Mouse (Mus musculus) spleen, adult 2 months (tissue): ENCODE measurements around the gene Galt.

Experiments used
- CTCF ChIP-seq: fragments of 200-500 bp; IDR thresholded peaks from 2 replicates; pipeline ENCODE4 v1.5.1; 2011; ENCODE audit warnings: mild to moderate bottlenecking, inconsistent platforms; ENCODE audit not compliant: insufficient read depth, insufficient read length, insufficient replicate concordance; ENCODE audit errors: extremely low read depth
- POLR2A ChIP-seq: fragments of 200-500 bp; IDR thresholded peaks from 2 replicates; pipeline ENCODE4 v1.6.1; 2011; ENCODE audit warnings: low read depth, low read length, inconsistent platforms

GRCm38 (mm10) chr4:41741158-41741560 is 13.9 kb upstream of the Galt start:
- TF ChIP-seq POLR2A: peak; percentile 86
- no peak for TF ChIP-seq CTCF
